Mouse (Mus musculus): ENCODE measurements around the gene Slc3a2.
A peak's percentile ranks its signal among the peaks of the same experiment; 100 is the strongest.
"Not testable (repeated sequence)": the region's sequence is repeated elsewhere in the genome, so short reads cannot be mapped to it uniquely, and the experiment has no call there.

The Slc3a2 gene

DNA sequence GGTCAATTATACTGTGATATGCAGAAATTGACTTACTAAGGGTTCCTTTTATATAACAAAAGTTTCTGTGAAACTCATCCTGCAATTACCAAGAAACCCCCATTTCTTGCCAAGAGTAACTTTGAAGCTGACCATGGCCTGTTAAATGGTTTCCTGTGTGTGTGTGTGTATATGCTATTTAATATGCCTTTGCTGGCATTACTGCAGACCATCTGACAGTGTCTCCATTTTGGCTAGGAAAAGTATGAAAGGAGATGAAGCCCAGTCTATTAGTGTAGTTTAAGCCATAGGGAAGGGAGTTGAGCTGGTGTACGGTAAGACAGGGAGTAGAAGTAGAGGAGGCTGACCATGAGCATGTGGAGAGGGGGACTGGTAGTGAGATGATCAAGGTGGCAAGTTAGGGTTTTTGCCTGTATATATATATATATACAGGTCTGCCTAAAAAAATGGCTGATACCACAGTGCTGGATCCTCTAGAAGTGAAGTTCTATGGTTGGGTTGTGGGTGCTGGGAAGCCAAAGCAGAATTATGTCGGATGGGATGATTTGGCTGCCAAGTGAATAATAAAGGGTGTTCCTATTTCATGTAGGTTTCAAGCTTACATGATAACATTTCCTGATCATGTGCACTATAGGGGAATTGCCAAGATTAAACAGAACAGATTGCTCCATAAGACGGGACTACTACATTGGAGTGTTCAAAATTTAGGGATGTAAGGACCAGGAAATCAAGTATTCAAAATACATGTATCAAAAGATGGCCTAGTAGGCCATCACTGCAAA is 3.6 kb upstream of the Slc3a2 start:
- DNase-seq, result no peak

DNA sequence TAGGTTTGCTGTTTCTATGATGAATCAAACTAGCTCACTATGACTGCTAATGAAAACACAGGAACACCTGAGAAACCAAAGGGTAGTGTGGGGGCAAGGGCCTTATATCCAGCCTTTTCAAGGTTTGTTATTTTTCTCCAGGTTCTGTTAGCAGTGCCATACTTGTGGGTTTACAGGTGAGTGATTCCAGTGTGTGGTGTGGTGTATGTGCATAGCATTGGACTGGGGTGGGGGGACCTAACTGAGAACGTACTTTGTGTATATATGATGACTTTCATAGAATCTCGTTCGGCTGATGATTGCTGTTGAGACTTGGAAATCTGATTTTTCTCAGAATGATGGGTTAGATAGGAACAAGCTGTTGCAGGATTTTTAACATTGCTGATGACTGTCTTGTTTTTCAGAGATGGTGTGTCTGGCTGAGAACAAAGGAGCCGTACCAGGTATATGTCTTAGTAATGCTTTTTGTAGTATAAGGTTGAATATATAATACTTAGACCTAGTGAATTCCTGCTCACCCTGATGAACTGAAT is 2.0 kb upstream of the Slc3a2 start:
- no peak for DNase-seq

DNA sequence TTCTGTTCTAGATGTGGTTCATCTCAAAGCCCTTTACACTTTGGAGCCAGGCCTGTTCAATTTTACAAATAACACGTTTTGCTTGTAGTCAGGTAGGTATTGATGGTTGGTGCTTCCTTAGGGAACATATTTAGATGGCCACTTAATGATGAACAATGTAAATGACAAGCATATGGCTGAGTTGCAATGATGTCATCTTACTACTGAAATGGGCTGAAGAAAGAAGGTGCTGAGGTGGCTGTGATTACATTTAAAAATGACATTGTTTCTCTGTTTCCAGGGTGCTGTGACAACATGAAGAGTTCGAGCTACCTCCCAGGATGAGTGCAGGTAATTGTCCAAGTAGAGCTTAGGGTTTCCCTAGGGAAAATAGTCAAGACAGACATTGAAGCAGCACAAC is 1.2 kb upstream of the Slc3a2 start:
- no peak for DNase-seq

DNA sequence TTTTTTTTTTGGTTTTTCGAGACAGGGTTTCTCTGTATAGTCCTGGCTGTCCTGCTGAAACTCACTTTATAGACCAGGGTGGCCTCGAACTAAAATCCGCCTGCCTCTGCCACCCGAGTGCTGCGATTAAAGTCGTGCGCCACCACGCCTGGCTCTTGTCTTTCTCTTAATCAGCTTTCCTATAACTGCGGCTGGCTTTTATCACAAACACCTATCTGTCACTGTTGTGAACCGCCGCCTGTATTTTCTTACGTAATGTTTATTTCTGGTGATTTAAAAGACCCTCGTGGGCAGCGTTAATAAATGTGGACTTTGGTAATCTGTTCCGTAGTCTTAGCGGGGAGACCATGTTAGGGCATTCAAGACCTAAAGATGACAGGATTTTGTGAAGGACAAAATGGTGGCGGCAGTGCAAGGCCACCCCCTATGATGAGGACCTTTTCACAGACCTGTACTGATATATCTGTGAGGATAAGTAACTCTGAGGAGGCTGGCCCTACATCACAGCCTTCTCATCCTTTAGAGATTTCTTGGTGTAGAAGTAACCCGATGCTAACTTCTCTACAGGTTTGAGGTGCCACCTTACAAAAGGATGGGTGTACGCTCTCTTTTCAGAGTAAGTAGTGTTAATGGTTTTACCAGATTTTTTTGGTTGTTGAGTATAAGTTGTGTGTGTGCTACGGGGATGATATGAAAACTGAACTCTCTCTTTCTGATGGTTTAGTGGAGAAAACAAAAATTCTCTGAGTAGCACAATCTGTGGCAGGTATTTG is 591 bp upstream of the Slc3a2 start:
- peak; percentile 48 for DNase-seq

DNA sequence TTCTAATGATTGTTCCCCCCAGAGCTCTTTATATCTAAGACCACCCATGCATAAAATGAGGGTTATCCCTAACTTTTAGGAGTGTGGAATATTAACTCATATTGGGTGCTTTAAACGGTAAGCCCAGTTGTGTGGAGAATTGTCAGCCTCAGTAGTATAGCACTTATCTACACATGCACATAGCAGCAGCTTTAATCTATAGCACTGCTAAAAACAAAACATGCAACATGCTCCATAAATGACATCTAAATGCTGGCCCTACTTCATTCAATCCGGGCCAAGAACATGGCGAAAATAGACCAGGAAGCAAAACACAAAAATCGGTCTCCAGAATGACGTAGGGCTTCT is 636 bp downstream of the Slc3a2 start:
- no peak for DNase-seq

DNA sequence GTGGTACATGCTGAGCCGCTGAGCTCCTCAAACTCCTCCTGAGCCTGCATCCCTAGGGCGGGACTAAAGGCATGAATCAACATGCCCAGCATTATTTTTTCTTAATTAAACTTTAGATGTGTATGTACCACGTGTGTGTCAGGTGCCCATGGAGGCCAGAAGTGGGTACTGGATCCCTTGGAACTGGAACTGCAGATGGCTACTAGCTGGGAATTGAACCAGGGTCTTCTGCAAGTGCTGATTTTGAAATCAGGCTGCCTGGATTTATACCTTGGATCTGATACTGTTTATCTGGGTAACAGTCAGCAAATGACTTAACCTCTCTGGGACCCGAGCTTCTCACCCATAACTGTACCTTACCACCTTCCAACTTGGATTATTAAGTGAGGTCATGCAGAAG is 1.1 kb downstream of the Slc3a2 start:
- no peak for DNase-seq

DNA sequence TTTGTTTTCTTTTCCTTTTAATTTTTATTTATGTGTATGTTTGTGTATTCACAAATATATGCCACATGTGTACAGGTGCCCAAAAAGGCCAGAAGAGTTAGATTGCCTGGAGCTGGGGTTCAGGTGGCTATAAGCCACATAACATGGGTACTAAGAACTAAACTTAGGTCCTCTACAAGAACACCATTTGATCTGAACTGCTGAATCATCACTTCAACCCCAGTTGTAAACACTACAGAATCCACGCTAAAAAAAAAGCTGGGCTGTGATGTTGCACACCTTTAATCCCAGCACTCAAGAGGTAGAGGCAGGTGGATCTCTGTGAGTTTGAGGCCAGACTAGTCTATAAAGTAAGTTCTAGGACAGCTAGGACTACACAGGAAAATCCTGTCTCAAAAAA is 1.8 kb downstream of the Slc3a2 start:
- DNase-seq, result no peak

DNA sequence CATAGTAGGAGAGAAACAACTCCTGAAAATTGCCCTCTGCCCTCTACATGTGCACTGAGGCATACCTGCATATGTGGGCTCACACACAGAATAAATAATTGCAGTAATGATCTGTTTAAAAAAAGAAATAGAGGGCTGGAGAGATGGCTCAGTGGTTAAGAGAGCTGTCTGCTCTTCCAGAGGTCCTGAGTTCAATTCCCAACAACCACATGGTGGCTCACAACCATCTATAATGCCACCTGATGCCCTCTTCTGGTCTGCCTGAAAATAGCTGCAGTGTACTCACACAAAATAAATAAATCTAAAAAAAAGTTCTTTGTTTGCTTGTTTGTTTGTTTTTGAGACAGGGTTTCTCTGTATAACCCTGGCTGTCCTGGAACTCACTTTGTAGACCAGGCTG is 4.1 kb downstream of the Slc3a2 start:
- DNase-seq, result not testable (repeated sequence)

DNA sequence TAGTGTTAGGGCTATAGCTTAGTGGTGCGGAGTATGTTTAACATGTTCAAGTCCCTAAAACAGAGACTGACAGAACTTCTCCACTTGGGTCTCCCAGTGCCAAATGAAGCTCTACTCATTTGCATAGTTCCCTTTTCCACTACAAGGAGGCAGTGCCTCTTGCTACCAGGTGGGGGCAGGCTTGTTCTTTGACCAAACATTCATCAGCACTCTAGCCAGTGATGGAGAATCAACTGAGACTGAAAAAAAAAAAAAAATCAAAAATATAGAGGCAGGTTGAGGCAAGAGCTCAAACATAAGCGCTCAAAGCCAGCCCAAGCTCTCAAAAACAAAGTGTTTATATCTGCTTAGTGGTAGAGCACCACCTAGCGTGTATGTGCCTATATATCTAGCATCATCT is 4.8 kb downstream of the Slc3a2 start:
- DNase-seq, result peak; percentile 85

DNA sequence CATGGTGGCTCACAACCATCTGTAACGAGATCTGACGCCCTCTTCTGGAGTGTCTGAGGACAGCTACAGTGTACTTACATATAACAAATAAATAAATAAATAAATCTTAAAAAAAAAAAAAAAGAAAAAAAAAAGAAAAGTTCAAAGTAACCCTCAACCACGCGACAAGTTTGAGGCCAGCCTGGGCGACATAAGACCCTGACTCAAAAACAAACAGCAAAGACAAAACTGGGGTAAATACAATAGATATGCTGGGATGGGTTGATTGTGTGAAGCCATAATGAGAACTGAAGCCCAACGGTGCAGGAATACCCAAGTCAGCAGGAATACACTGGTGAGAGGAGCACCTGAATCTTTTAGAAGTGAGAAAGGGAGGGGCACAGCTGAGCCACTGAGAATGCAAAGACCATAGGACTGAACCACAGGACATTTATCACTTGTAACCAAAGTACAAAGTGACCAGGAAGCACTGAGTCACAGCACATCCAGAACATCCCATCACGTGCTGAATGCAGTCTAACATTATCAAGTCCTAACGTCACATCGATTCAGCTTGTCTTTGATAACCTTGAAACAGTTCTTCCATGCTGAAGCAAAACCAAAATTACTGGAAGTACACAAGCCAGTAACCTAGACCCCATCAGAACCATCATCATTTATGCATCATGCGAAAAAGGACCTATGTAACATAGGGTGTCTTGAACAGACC is 6.2 kb downstream of the Slc3a2 start:
- DNase-seq, result no peak

DNA sequence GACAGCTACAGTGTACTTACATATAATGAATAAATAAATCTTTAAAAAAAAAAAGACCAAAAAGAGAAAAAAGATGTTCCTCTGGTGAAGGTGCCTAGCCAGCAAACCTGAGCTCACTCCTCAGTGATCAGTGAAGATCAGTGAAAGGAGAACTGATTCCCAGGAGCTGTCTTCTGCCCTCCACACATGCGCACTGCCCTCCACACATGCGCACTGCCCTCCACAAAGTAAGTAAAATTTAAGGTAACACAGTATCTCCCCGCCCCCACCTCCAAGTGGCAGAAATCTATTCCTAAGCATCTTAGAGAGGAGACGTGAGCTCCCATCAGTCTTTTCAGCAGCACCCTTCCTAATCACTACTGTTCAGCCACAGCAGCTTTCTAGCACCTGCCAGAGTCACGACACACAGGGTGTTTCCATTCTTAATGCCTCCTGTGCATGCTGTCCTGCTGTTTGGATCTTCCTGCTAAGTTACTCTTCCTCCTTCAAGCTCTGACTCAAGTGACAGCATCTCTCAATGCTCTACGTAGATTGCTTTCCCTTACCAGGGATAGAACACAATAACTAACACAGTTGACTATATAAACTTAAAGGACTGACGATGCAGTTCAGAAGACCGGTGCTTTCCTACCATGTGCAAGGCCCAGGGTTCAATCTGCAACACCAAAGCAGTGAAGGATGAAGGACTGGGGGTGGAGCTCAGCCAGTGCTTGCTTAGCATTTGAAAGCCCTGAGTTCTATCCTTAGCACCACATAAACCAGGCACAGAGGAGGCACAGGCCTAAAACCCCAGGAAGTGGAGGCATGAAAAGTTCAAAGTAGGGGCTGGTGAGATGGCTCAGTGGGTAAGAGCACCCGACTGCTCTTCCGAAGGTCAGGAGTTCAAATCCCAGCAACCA is 7.1 kb downstream of the Slc3a2 start:
- no peak for DNase-seq

DNA sequence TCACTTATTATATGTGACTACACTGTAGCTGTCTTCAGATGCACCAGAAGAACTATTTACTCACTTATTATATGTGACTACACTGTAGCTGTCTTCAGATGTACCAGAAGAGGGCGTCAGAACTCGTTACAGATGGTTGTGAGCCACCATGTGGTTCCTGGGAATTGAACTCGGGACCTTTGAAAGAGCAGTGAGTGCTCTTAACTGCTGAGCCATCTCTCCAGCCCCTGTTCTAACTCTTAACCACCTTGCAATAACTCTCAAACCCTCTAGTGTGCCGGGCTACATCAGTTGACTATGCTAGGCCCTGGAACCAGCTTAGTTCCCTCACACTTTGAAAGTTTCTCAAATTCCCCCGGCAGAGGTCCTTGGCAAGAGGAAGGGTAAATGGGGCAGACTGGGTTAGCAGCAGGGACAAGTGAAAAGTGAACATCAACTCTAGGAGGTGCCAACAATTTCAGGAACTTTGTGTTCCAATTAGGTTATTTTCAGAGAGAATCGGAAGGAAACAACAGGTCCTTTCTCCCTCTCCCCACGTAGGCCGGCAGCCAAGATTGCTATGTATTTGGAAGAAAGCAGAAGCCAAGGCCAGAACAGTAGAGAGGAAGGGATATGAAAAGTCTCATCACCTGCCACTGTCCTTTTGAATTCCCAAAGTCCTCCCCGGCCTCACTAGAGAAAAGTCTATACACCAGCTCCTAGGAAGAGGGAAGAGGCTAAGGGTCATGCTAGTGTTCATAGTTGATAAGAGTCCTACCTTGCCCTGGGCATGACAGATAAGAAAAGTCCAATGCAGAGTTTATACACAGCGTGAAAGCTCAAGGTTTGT is 8.3 kb downstream of the Slc3a2 start:
- DNase-seq, result no peak

DNA sequence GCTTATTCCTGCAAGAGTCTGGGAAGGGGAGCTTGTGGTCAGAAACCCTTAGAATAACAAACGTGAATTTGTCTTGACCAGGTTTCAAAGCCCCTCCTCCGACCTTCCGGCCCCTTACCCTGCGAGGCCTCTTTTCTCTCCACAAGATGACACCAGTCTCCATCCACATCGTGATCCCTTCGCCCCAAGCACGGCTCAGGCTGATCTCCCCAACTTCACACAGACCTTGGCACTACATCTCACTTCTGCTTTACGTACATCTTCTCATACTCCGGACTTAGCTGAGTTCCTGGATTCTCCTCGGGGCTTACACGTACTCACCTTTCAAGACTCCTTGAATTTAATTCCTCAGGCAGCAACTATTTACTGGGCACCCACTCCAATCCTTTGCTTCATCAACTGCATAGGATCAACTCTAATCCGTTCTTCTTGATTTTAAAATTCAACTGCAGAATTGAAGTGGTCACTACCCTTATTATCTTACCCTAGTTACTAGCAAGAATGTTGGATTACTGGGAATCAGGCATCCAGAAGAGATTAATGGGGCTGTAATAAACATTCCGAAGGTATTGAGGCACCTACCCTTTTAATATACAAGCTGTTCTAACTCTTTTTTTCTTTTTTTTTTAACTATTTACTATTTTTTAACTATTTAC is 9.0 kb downstream of the Slc3a2 start:
- no peak for DNase-seq

DNA sequence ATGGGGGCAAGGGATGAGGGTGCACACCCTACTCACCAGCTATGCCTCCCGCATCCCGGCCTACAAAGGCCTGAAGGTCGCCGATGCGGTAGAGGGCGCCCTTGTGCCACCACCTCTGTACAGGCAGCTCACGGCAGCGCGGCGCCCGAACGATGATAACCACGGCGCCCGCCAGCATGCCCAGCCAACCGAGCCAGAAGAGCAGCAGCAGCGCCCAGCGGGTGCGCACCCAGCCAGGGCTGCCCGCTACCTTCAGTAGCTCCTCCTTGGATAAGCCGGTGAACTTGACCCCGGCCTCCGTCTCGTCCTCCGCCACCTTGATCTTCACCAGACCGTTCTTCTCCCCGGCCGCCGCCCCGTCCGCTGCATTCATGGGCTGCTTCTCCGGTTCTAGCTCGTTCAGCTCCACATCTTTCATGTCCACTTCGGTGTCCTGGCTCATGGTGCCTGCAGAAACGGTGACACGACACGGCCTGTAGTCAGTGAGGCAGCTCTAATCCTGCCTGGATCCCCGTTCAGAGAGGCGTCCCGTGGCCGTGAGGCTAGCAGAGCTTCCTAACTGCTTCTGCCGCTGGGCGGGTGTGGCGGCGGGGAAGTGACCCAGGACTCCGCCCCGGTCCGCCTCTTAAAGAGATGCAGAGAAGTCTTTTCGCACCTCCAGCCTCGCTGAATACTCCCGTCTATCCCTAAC is 9.7 kb downstream of the Slc3a2 start:
- peak; percentile 93 for DNase-seq

DNA sequence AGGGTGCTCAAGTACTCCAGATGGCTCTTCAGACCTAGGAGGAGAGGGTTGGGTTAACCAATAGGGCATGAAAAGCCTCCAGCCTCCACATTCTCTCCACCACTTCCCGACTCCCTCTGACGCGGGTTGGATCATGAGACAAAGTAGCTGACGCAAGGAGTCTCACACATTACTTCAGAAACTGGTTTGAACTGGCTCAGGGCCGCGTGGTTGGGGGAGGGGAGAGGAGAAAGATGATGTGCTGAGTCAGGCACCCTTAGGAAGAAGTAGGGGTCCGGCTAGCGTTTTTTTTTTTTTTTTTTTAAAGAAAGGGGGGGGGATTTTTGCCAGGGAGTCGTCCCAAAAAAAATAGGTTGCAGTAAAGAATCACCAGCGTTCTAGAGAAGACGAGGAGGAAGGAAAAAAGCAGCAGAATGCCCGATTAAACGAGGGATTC is 10.3 kb downstream of the Slc3a2 start:
- peak; percentile 88 for DNase-seq

DNA sequence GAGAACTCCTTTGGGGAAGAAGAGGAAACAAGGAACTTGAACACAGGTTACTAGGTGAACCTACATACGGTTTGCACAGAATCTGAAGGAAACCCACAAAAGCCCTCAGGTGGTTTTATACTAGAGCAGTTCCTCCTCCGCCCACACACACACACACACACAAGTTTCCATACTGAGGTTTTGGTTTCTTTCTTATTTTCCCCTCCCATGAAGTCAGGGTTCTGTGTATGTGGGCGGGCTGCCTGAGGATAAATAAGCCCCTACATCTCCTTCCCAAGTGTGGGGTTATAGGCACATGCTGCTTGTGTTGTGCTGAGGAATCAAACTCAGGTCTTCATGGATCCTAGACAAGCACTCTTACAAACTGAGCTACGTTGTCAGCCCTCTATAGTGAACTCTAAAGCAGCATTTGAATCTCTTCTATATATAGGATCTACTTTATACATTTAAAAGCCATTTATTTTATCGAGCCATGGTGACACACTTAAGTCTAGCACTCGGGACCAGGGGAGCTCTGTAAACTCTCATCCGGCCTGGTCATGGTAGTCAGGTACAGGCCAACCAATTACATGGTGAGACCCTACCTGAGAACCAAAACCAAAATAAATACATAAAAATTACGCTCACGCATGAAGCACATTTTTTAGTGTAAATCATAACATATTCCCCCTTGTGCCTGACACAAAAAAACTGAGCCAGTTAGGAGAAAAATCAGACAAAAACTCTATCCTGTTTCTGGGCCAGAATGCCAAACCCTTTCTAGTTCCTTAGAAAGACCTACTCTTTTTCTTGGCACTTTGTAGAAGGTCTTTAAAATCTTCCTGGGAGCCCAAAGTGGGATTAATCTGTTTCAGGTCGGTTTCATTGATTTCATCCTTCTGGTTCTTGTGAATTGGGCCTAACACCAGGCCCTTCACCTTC is 11.0 kb downstream of the Slc3a2 start:
- DNase-seq, result no peak

DNA sequence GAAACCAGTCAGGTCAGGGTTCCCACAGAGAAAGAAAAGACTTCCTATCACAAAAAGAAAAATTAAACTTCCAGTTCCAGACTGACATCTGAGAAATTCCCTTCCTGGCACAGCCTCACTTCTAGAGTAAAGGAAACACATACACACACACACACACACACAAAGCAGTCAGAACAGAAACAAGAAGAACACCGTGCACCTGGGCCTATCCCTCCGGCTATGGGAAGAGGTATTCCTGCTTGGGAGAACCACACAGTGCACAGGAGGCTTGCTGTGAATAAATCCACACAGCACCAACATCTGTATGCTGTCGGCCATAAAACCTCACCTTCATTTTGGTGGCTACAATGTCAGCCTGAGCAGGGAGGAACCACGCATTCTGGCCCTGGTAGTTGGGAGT is 11.7 kb downstream of the Slc3a2 start:
- DNase-seq, result no peak

DNA sequence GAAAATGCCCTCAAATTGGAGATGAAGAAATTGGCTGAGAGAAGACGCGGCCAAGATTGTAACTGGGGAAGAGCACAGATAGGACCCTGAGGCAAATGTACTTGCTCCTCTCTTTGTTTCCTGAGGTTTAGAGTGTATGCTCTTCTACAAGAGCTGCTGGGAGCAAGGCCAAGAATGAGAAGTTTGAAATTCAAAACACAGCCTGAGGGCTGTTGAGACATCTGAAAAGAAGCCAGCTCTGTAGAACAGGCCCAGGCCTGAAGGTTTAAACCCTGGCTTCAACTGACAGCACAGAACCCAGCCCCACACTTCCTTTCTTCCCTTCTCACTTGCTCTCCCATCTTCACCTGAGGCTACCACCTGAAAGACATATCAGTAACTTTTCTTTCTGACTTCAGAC is 13.1 kb downstream of the Slc3a2 start:
- DNase-seq, result no peak

DNA sequence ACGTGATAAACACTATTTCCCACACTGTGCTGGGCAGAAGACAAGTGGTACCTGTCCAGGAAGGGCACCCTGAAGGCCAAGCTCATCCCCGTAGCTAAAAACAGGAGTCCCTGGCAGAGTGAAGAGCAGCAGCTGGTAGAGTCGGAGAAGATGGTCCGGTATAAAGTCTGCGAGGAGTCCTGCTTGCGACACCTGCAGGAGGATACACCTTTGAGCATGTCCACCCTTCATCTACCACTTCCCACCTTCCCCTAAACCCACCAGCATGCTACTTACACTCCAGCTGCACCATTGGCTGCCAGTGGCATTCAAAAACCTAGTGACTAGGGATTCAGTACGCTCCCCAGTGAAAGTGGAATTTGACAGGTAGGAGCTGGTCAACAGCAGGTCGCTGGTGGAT is 14.2 kb downstream of the Slc3a2 start:
- no peak for DNase-seq
